Comparison of ENCODE assay signal across 8 mouse cellular contexts in genomic region chr12:116405836-116406155, GRCm38 (mm10). TPM values are rescaled to one million over a fixed set of nuclear protein-coding genes. Genes with fewer than 3 reads are reported as not detected.
A peak's percentile ranks its signal among the peaks of the same experiment; 100 is the strongest.
DNase-seq lines count a peak whose midpoint lies in the region; ATAC-seq and TF ChIP-seq lines count a peak whose summit lies in the region.

No protein-coding gene starts in this region.

- no peak for TF ChIP-seq CTCF in kidney, adult 2 months (conservative IDR thresholded peaks at IDR 0.05; ENCODE audit: insufficient read depth, insufficient read length, low read depth, low read length)
- TF ChIP-seq CTCF in olfactory bulb, adult 2 months (IDR thresholded peaks at IDR 0.05; ENCODE audit: insufficient read depth, low read depth, low read length): no peak

- no peak for DNase-seq in kidney, adult 2 months
- DNase-seq in kidney, postnatal 4 days: no peak
- peak; percentile 61 for DNase-seq in MEL-GATA-1-ER (ENCODE audit: extremely low read depth, low read depth)
- no peak for DNase-seq in limb, embryonic 14.5 days (ENCODE audit: low spot score)
- no peak for DNase-seq in layer of hippocampus, adult 11-12 months (ENCODE audit: low spot score)
- no peak for DNase-seq in natural killer cell, adult 2 months (ENCODE audit: low spot score in 2 of 2)

- H3K9ac ChIP-seq in limb, embryonic 14.5 days (ENCODE audit: low read depth, low read length, severe bottlenecking): peak overlapping the region; percentile 90

- H3K27ac ChIP-seq in kidney, adult 2 months (ENCODE audit: insufficient read depth, low read depth, low read length): no peak overlapping the region
- H3K27ac ChIP-seq in limb, embryonic 14.5 days (replicated peaks; ENCODE audit: low read depth, low read length): 0 out of 2 replicates have a peak overlapping the region, but pooled peaks have one; percentile 58
- no peak overlapping the region for H3K27ac ChIP-seq in olfactory bulb, adult 2 months (ENCODE audit: insufficient read depth, low read depth, low read length)

- peaks cover 15% of the 10 kb centered on the region for H3K9me3 ChIP-seq in erythroblast, embryonic 14.5 days (ENCODE audit: control insufficient read depth, low read length)
- peaks cover 22% of the 10 kb centered on the region for H3K9me3 ChIP-seq in limb, embryonic 14.5 days (ENCODE audit: control insufficient read depth, low read length)

- ATAC-seq in limb, embryonic 14.5 days (ENCODE audit: low FRiP score, low read depth): no peak

- peak overlapping the region; percentile 78 for H3K4me3 ChIP-seq in kidney, adult 2 months (ENCODE audit: insufficient read depth, low read depth, low read length)
- H3K4me3 ChIP-seq in erythroblast, embryonic 14.5 days (replicated peaks): peak overlapping the region; percentile 79
- peak overlapping the region; percentile 80 for H3K4me3 ChIP-seq in limb, embryonic 14.5 days (replicated peaks; ENCODE audit: low read length)
- H3K4me3 ChIP-seq in olfactory bulb, adult 2 months (ENCODE audit: insufficient read depth, low read depth, low read length): peak overlapping the region; percentile 76

- no peaks in the 10 kb centered on the region for H3K36me3 ChIP-seq in kidney, adult 2 months (ENCODE audit: control insufficient read depth, insufficient read depth, low read length)
- H3K36me3 ChIP-seq in erythroblast, embryonic 14.5 days (ENCODE audit: control insufficient read depth): peaks cover 80% of the 10 kb centered on the region
- peaks cover 30% of the 10 kb centered on the region; the same call in 1 of the 2 replicates for H3K36me3 ChIP-seq in limb, embryonic 14.5 days (ENCODE audit: control insufficient read depth, insufficient read depth, low read length)

- TF ChIP-seq POLR2A in kidney, adult 2 months (IDR thresholded peaks at IDR 0.05; ENCODE audit: low read depth, low read length): no peak
- TF ChIP-seq POLR2A in limb, embryonic 14.5 days (IDR thresholded peaks at IDR 0.05; ENCODE audit: borderline replicate concordance, extremely low read depth, insufficient read depth, insufficient read length): no peak
- TF ChIP-seq POLR2A in olfactory bulb, adult 2 months (IDR thresholded peaks at IDR 0.05; ENCODE audit: insufficient read depth, low read depth, low read length): no peak

- 9% methylated on average over 8 of the region's 8 CpGs for WGBS in kidney, adult 2 months
- WGBS in limb, embryonic 14.5 days: 14% methylated on average over 8 of the region's 8 CpGs
- WGBS in olfactory bulb, adult 2 months: 11% methylated on average over 8 of the region's 8 CpGs

- peak overlapping the region; percentile 86 for H3K4me2 ChIP-seq in limb, embryonic 14.5 days (replicated peaks; ENCODE audit: low read depth, low read length, severe bottlenecking)

- H3K4me1 ChIP-seq in kidney, adult 2 months (ENCODE audit: control insufficient read depth, insufficient read depth, low read length): no peaks in the 10 kb centered on the region
- H3K4me1 ChIP-seq in erythroblast, embryonic 14.5 days (ENCODE audit: control insufficient read depth): peaks cover 54% of the 10 kb centered on the region
- H3K4me1 ChIP-seq in limb, embryonic 14.5 days (ENCODE audit: control insufficient read depth, insufficient read depth, low read length): peaks cover 5% of the 10 kb centered on the region; the same call in 1 of the 2 replicates
- peaks cover 10% of the 10 kb centered on the region for H3K4me1 ChIP-seq in olfactory bulb, adult 2 months (ENCODE audit: control insufficient read depth, insufficient read depth, low read length)

- H3K27me3 ChIP-seq in kidney, adult 2 months (replicated peaks; ENCODE audit: control insufficient read depth, insufficient read depth, low read length): no peaks in the 10 kb centered on the region
- H3K27me3 ChIP-seq in erythroblast, embryonic 14.5 days (ENCODE audit: control insufficient read depth): no peaks in the 10 kb centered on the region
- no peaks in the 10 kb centered on the region for H3K27me3 ChIP-seq in limb, embryonic 14.5 days (ENCODE audit: control insufficient read depth, insufficient read depth, low read length)

RNA-seq across cellular contexts. Expression of gene Ncapg2, which starts 0.6 kb away (rescaled TPM):
- polyA plus RNA-seq in kidney, adult 2 months (2012; rRNA removed): 0.73 and 0.89 TPM in 2 replicates
- polyA plus RNA-seq in erythroblast, embryonic 14.5 days (2012): 1.4 and 1.7 TPM in 2 replicates
- 19.5 and 24.1 TPM in 2 replicates for polyA plus RNA-seq in limb, embryonic 14.5 days (2012; rRNA removed)
- polyA plus RNA-seq in limb, embryonic 14.5 days (2014; fragmentation: Nextera tagmentation; extraction: Ambion mirVana): 37.1 and 37.4 TPM in 2 replicates
- polyA plus RNA-seq in olfactory bulb, adult 2 months (2012; ENCODE audit: insufficient read depth, insufficient read length, low replicate concordance, missing spikeins): not detected in 2 replicates
